Mouse (Mus musculus): ENCODE measurements at regions not wholly inside any gene's neighbourhood (a gene's known extent, or its start where the extent isn't known, plus 50 kb on each side); places are given as distances from the start of the nearest gene placed in this dataset.

- no peak overlapping the region for H3K27ac ChIP-seq (ENCODE audit: control insufficient read depth, low read depth, low read length)
- H3K4me1 ChIP-seq (ENCODE audit: control insufficient read depth in 1 of 2, insufficient read depth in 2 of 2, low read length in 2 of 2) = no peaks in the 10 kb centered on the region
- H3K27me3 ChIP-seq (ENCODE audit: control insufficient read depth in 1 of 2, insufficient read depth in 2 of 2, low read length in 2 of 2) = no peaks in the 10 kb centered on the region
- no peaks in the 10 kb centered on the region for H3K36me3 ChIP-seq (ENCODE audit: control insufficient read depth in 1 of 2, insufficient read depth in 2 of 2, low read length in 2 of 2)
- no peaks in the 10 kb centered on the region for H3K9me3 ChIP-seq (replicated peaks; ENCODE audit: insufficient read depth, low read length)
- no peak overlapping the region for H3K4me3 ChIP-seq (ENCODE audit: control insufficient read depth in 1 of 2, insufficient read depth in 1 of 2, low read depth in 2 of 2, low read length in 2 of 2)
- no peaks in the 10 kb centered on the region for H3K79me2 ChIP-seq (ENCODE audit: control insufficient read depth, insufficient read depth, low read length, poor library complexity)
- no peak for TF ChIP-seq MEF2A (IDR thresholded peaks at IDR 0.05; ENCODE audit: extremely low read depth, insufficient replicate concordance, low read depth, low read length, poor library complexity, severe bottlenecking)
- TF ChIP-seq CTCF (IDR thresholded peaks at IDR 0.05 in 2 of 3, conservative IDR thresholded peaks at IDR 0.05 in 1 of 3; ENCODE audit: control insufficient read depth in 1 of 3, insufficient read depth in 1 of 3, low read depth in 2 of 3, low read length in 3 of 3, poor library complexity in 1 of 3, severe bottlenecking in 1 of 3) = peak in 2 of 3 experiments; percentile 20 to 34; a peak in 3 of 6 replicates
- peak; percentile 1 for DNase-seq (ENCODE audit: low read depth, low spot score)
- no peak overlapping the region for H3K9ac ChIP-seq (ENCODE audit: control insufficient read depth, low read depth, low read length, poor library complexity, severe bottlenecking)
These were observed 181.2 kb upstream of the Pou3f3 start for GRCm38 (mm10) chr1:42514417-42514816.

- TF ChIP-seq USF2 (IDR thresholded peaks at IDR 0.05; ENCODE audit: borderline replicate concordance in 1 of 2, insufficient read depth in 1 of 2, low read depth in 1 of 2, low read length in 2 of 2) (no peak), POLR2AphosphoS2 (IDR thresholded peaks at IDR 0.05; ENCODE audit: low read length) (no peak), SMC3 (IDR thresholded peaks at IDR 0.05; ENCODE audit: low read depth, low read length) (no peak), CHD2 (IDR thresholded peaks at IDR 0.05; ENCODE audit: low read length) (no peak), EP300 (IDR thresholded peaks at IDR 0.05; ENCODE audit: low read depth in 1 of 2, low read length in 2 of 2) (no peak)
- Histone ChIP-seq H3K79me2 (ENCODE audit: control insufficient read depth, insufficient read depth, low read length, poor library complexity) (no peaks in the 10 kb centered on the region), H3K4me1 (ENCODE audit: control insufficient read depth in 1 of 2, insufficient read depth in 2 of 2, low read length in 2 of 2) (no peaks in the 10 kb centered on the region), H3K27ac (ENCODE audit: control insufficient read depth, low read depth, low read length) (no peak overlapping the region), H3K9me3 (replicated peaks; ENCODE audit: insufficient read depth, low read length) (no peaks in the 10 kb centered on the region), H3K27me3 (ENCODE audit: control insufficient read depth in 1 of 2, insufficient read depth in 2 of 2, low read length in 2 of 2) (no peaks in the 10 kb centered on the region), H3K9ac (ENCODE audit: control insufficient read depth, low read depth, low read length, poor library complexity, severe bottlenecking) (no peak overlapping the region), H3K36me3 (ENCODE audit: control insufficient read depth in 1 of 2, insufficient read depth in 2 of 2, low read length in 2 of 2) (no peaks in the 10 kb centered on the region), H3K4me3 (ENCODE audit: control insufficient read depth in 1 of 2, insufficient read depth in 1 of 2, low read depth in 2 of 2, low read length in 2 of 2) (no peak overlapping the region)
- DNase-seq (ENCODE audit: low read depth, low spot score) = no peak
These were observed 171.2 kb upstream of the Pou3f3 start for GRCm38 (mm10) chr1:42524401-42524800.

DNA sequence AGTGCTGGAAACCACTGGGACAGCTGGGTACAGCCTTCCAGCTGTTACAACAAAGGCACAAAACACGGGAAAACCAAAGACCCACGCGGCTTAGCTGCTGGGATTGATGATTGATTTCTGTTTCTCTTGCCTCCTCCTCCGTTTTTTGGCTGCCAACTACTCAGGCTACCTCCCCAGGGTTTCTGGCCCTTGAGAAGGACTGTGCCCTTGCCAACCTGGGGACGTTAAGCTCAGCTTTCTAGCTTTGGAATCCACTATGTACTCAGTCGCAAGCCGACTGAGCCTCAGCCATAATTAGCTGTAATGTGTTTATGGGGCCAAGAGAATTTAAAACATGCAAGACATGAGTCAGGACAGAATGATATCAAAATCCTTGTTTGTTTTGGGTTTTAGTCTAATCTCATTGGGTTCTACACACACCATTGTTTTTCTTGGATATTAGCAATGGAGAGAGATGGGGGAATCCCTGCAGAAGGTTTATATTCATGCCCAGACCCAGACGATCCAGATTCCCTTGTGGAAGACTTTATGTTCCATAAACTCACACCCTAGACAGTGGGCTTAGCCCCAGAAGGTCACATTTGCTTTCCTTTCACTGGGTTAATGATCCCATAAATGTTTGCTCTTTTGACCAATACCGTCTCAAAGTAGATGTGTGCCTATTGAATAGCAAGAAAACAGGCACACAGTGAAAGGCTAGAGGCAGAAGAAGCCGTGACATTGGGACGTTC lies 167.7 kb upstream of the Pou3f3 start:
- Histone ChIP-seq H3K27me3 (ENCODE audit: control insufficient read depth in 1 of 2, insufficient read depth in 2 of 2, low read length in 2 of 2) (no peaks in the 10 kb centered on the region), H3K36me3 (ENCODE audit: control insufficient read depth in 1 of 2, insufficient read depth in 2 of 2, low read length in 2 of 2) (no peaks in the 10 kb centered on the region), H3K4me3 (ENCODE audit: control insufficient read depth in 1 of 2, insufficient read depth in 1 of 2, low read depth in 2 of 2, low read length in 2 of 2) (no peak overlapping the region), H3K9ac (ENCODE audit: control insufficient read depth, low read depth, low read length, poor library complexity, severe bottlenecking) (no peak overlapping the region), H3K4me1 (ENCODE audit: control insufficient read depth in 1 of 2, insufficient read depth in 2 of 2, low read length in 2 of 2) (no peaks in the 10 kb centered on the region), H3K9me3 (replicated peaks; ENCODE audit: insufficient read depth, low read length) (no peaks in the 10 kb centered on the region), H3K27ac (ENCODE audit: control insufficient read depth, low read depth, low read length) (no peak overlapping the region), H3K79me2 (ENCODE audit: control insufficient read depth, insufficient read depth, low read length, poor library complexity) (no peaks in the 10 kb centered on the region)
- DNase-seq (ENCODE audit: low read depth, low spot score) = no peak
- no peak for TF ChIP-seq ETS1 (IDR thresholded peaks at IDR 0.05; ENCODE audit: low read depth, low read length)
- TF ChIP-seq BHLHE40 (IDR thresholded peaks at IDR 0.05; ENCODE audit: borderline replicate concordance, low read depth, low read length) = no peak
- no peak for TF ChIP-seq CHD1 (IDR thresholded peaks at IDR 0.05; ENCODE audit: low read depth, low read length)
- TF ChIP-seq MYB (IDR thresholded peaks at IDR 0.05; ENCODE audit: low read depth, low read length) = no peak
- TF ChIP-seq SMC3 (IDR thresholded peaks at IDR 0.05; ENCODE audit: low read depth, low read length) = no peak
- TF ChIP-seq KAT2A (conservative IDR thresholded peaks at IDR 0.05; ENCODE audit: low read depth, low read length) = no peak
- no peak for TF ChIP-seq MAX (IDR thresholded peaks at IDR 0.05; ENCODE audit: low read length)
- no peak for TF ChIP-seq NELFE (IDR thresholded peaks at IDR 0.05; ENCODE audit: low read depth, low read length)
- no peak for TF ChIP-seq ZKSCAN1 (IDR thresholded peaks at IDR 0.05; ENCODE audit: low read depth, low read length)
- TF ChIP-seq E2F4 (IDR thresholded peaks at IDR 0.05; ENCODE audit: borderline replicate concordance, low read depth, low read length) = no peak
- no peak for TF ChIP-seq POLR2AphosphoS2 (IDR thresholded peaks at IDR 0.05; ENCODE audit: low read length)
- no peak for TF ChIP-seq GATA1 (IDR thresholded peaks at IDR 0.05; ENCODE audit: low read depth, low read length)
- TF ChIP-seq TCF12 (IDR thresholded peaks at IDR 0.05; ENCODE audit: low read depth, low read length) = no peak
- no peak for TF ChIP-seq ZMIZ1 (IDR thresholded peaks at IDR 0.05; ENCODE audit: low read depth, low read length)
- no peak for TF ChIP-seq TBP (IDR thresholded peaks at IDR 0.05; ENCODE audit: low read depth, low read length)

Measured in MEL (cell line).